Mouse (Mus musculus) heart, postnatal 10 days (tissue): Measurements from ENCODE around the gene Ing3. TPM values are rescaled to one million over a fixed set of nuclear protein-coding genes. Genes with fewer than 3 reads are reported as not detected.

Experiments used
- DNase-seq, 2 experiments: peaks; one replicate each; pipeline ENCODE4 v3.0.0; 2021
- intact Hi-C: fragments of 180-260 bp; cut with DNase I; formaldehyde crosslinking; loops from one replicate; pipeline ENCODE4 v1.15.1; 2025
- total RNA-seq, 2 experiments: library from RNA; stranded (reverse); gene quantifications; 2 replicates each; pipeline ENCODE4 v1.2.3; 2021

The Ing3 gene
- total RNA-seq, 2 experiments from 2014 or later: 19.2 TPM

DNA sequence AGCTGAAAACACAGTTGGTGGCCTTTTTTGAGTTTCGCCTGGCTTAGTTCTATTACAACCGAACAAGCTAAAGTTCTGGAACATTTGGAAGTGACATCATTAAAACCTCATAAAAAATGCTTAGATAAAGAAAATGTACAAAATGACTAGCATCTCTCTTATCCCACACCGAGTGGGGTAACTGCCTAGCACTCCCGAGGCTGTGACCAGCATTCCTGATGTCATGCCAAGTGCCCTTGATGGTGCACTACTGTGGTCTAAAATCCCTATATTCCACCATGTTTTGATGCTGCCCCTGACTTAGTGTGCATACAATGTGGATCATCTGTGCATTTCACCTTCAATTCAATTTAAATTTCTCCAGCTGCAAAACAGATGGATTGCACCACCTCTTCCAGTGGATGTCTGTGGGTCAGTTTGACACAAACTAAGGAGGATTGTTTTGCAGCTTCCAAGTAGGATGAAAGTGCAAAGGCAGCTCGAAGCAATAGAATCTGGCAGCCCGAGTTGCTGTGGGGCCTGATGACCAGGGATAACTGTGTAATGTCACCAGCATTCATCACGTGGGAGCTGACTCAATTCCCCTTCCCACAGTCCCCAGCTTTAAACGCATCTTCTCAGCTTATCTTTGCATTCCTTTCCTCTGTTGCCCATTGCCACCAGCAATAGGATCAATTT lies 69.5 kb downstream of the Ing3 start:
- intact Hi-C loops: loop anchor here (2.0 kb wide), 1 partner anchor 32 kb away; no protein-coding TSS in a partner anchor
- DNase-seq: peak in 1 of 2 experiments; percentile 30

DNA sequence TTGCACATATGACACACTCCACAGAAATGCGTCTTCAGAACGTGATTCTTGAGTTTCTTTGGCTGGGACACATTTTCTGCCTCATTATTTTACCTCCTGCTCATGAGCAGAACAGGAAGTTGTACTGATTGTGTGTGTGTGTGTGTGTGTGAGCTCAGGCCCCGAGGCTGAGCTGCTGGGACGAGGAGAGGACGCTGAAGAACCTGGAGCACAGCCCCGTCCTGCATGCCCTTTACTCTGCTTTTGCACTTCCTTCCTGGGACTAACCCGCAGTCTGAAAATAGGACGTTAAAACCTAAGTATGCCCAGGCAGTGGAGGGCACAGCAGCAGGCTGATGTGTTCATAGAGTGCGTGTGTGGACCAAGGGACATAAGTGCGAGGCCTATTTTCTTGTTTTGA lies 70.3 kb downstream of the Ing3 start:
- DNase-seq: peak; percentile 62 to 65
- intact Hi-C loops: loop anchor here (2.0 kb wide), 1 partner anchor 33 kb away; no protein-coding TSS in a partner anchor

DNA sequence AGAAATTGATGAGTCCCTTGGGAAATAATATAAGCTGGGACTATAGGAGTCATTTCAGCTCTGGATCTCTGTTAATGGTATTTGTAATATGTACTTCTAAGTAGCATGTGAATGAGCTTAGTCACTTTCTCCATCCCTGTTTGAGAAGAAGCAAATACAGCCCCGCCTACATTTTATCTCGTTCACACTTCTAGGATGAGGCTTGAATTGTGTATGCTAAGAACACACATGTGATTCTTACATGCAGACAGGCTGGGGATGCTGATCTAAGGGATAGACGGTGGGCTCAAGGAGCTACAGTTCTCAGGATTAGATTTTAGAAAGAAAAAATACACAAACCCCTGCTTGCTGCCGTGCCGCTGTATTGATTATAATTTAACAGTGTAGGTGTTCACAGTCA lies 71.3 kb downstream of the Ing3 start:
- no peak for DNase-seq
- intact Hi-C loops: no loop called here

DNA sequence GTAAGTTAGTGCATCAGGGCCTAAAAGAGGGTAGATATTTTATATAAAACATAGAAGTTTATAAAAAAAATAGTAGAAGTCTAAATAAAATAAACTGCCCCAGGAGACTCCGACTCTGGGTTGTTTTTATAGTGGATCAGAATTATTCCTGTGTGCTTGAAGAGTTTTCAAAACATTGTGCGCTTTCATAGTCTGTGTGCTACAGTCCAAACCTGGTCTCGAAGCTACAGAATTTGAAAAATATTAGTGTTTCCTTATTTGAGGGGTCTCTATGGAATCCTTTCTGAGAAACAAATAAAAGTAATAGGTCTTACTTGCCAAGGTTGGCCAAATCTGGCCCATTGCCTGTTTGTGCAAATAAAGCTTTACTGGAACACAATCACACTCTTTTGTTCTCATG lies 71.9 kb downstream of the Ing3 start:
- intact Hi-C loops: no loop called here
- DNase-seq: no peak

DNA sequence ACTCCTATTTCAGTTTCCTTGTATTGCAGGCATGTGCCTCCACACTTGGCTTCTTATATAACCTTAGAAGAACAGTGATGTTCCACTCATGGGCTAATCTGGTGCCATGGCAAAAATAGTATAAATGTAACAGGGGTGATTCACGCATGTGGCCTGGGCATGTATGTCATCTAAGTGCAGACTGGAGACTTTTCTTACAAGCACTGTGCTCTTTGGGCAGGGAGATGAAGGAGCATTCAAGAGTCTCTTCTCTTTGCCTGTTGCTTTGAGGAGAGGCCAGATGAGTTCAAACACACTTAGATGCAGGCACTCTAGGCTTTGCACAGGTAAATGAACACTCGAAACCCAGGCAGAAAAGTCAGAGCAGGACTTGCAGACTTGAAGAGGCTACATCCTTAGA lies 74.8 kb downstream of the Ing3 start:
- intact Hi-C loops: no loop called here
- no peak for DNase-seq

Other genes starting within 250 kb of the Ing3 start
- 100 to 1,000 TPM in 1 of 2 experiments, 10 to 100 TPM in 1; 93.8 to 102 TPM for gene Tspan12, start 97.1 kb upstream of the Ing3 start, total RNA-seq
- 10 to 100 TPM; 13.5 to 15.0 TPM for gene Cped1, start 36.3 kb downstream of the Ing3 start, total RNA-seq